Mouse (Mus musculus) left cerebral cortex, postnatal 25 days (tissue): ENCODE measurements around the gene Ncapd3. TPM values are rescaled to one million over a fixed set of nuclear protein-coding genes. Genes with fewer than 3 reads are reported as not detected.

ENCODE experiments used
- DNase-seq, 2 experiments: peaks; one replicate each; pipeline ENCODE4 v3.0.0; 2022; ENCODE audit warnings: low spot score in 2 of 2, mixed read lengths in 1 of 2
- intact Hi-C: fragments of 180-260 bp; cut with DNase I; formaldehyde crosslinking; loops from one replicate; pipeline ENCODE4 v1.15.1; 2025
- total RNA-seq, 2 experiments: library from RNA; stranded (reverse); gene quantifications; 2 replicates each; pipeline ENCODE4 v1.2.3; 2021

Ncapd3 gene
- total RNA-seq, 2 experiments from 2014 or later = 15.5 to 17.8 TPM

GRCm38 (mm10) chr9:27029022-27029827 is 750 bp upstream of the Ncapd3 start:
- intact Hi-C loops = no loop called here

GRCm38 (mm10) chr9:27030763-27031100 is 757 bp downstream of the Ncapd3 start:
- intact Hi-C loops = no loop called here

More at GRCm38 (mm10) chr9:27029022-27029827, 750 bp upstream of the Ncapd3 start:
- peak; percentile 55 to 80 for DNase-seq

GRCm38 (mm10) chr9:27043892-27044291 is 13.9 kb downstream of the Ncapd3 start:
- intact Hi-C loops = no loop called here
- DNase-seq = no peak

More at GRCm38 (mm10) chr9:27030763-27031100, 757 bp downstream of the Ncapd3 start:
- DNase-seq = no peak

- intact Hi-C loops = no loop called here
- peak in 1 of 2 experiments; percentile 26 for DNase-seq
Observed at GRCm38 (mm10) chr9:27049492-27049891, 19.5 kb downstream of the Ncapd3 start.

GRCm38 (mm10) chr9:27058341-27058740 is 28.4 kb downstream of the Ncapd3 start:
- intact Hi-C loops = loop anchor here (5.0 kb wide), 2 partner anchors 119 to 244 kb away; no protein-coding TSS in a partner anchor
- peak; percentile 59 to 86 for DNase-seq

- DNase-seq = no peak
- intact Hi-C loops = no loop called here
Observed at GRCm38 (mm10) chr9:27070895-27071294, 40.9 kb downstream of the Ncapd3 start.

GRCm38 (mm10) chr9:27074677-27075076 is 44.7 kb downstream of the Ncapd3 start:
- intact Hi-C loops = no loop called here
- no peak for DNase-seq

- intact Hi-C loops = no loop called here
- DNase-seq = no peak
Observed at GRCm38 (mm10) chr9:27075812-27076211, 45.8 kb downstream of the Ncapd3 start.

GRCm38 (mm10) chr9:27086256-27086655 is 56.3 kb downstream of the Ncapd3 start:
- no peak for DNase-seq
- intact Hi-C loops = no loop called here

GRCm38 (mm10) chr9:27087402-27087801 is 57.4 kb downstream of the Ncapd3 start:
- DNase-seq = peak in 1 of 2 experiments; percentile 20
- intact Hi-C loops = no loop called here

GRCm38 (mm10) chr9:27090134-27090533 is 60.2 kb downstream of the Ncapd3 start:
- intact Hi-C loops = no loop called here
- DNase-seq = peak in 1 of 2 experiments; percentile 53

- DNase-seq = peak; percentile 33 to 81
- intact Hi-C loops = no loop called here
Observed at GRCm38 (mm10) chr9:27090801-27091775, 61.1 kb downstream of the Ncapd3 start.

GRCm38 (mm10) chr9:27092916-27093315 is 62.9 kb downstream of the Ncapd3 start:
- no peak for DNase-seq
- intact Hi-C loops = no loop called here

- intact Hi-C loops = no loop called here
- no peak for DNase-seq
Observed at GRCm38 (mm10) chr9:27098092-27098491, 68.1 kb downstream of the Ncapd3 start.

GRCm38 (mm10) chr9:27098557-27098956 is 68.6 kb downstream of the Ncapd3 start:
- DNase-seq = no peak
- intact Hi-C loops = no loop called here

- DNase-seq = no peak
- intact Hi-C loops = no loop called here
Observed at GRCm38 (mm10) chr9:27099474-27099873, 69.5 kb downstream of the Ncapd3 start.

GRCm38 (mm10) chr9:27101466-27101865 is 71.5 kb downstream of the Ncapd3 start:
- intact Hi-C loops = no loop called here
- no peak for DNase-seq

GRCm38 (mm10) chr9:27106081-27106480 is 76.1 kb downstream of the Ncapd3 start:
- intact Hi-C loops = loop anchor here (1.0 to 5.0 kb wide), 4 partner anchors 51 to 221 kb away; partner anchors contain the start of gene Jam3
- DNase-seq = peak; percentile 62 to 75

GRCm38 (mm10) chr9:27108451-27108850 is 78.5 kb downstream of the Ncapd3 start:
- DNase-seq = no peak
- intact Hi-C loops = loop anchor here (5.0 kb wide), 3 partner anchors 49 to 219 kb away; partner anchors contain the start of gene Jam3
